Mouse (Mus musculus) skeletal muscle tissue, adult 2 months (tissue): ENCODE data around the gene Zdhhc5.
"Not testable (repeated sequence)": the region's sequence is repeated elsewhere in the genome, so short reads cannot be mapped to it uniquely, and the experiment has no call there.

Experiments used
- DNase-seq: peaks from one replicate; pipeline ENCODE4 v3.0.0-alpha.2; 2012; ENCODE audit warnings: low read depth, low spot score

Zdhhc5 gene

GRCm38 (mm10) chr2:84734919-84735318 is 19.9 kb upstream of the Zdhhc5 start:
- DNase-seq, result no peak

- DNase-seq, result no peak
Measured at GRCm38 (mm10) chr2:84734351-84734864, 19.4 kb upstream of the Zdhhc5 start.

- DNase-seq, result no peak
Measured at GRCm38 (mm10) chr2:84733579-84734300, 18.8 kb upstream of the Zdhhc5 start, which contains the start of gene Ypel4. TSS of gene Ypel4 (plus strand) at chr2:84734058.

GRCm38 (mm10) chr2:84732394-84732793 is 17.4 kb upstream of the Zdhhc5 start:
- DNase-seq, result no peak

GRCm38 (mm10) chr2:84731206-84731605 is 16.2 kb upstream of the Zdhhc5 start:
- no peak for DNase-seq

- DNase-seq, result not testable (repeated sequence)
Measured at GRCm38 (mm10) chr2:84728191-84728590, 13.2 kb upstream of the Zdhhc5 start.

GRCm38 (mm10) chr2:84727172-84727858 is 12.3 kb upstream of the Zdhhc5 start, which contains the start of gene Clp1:
TSS of gene Clp1 (minus strand) at chr2:84727350.
- peak; percentile 95 for DNase-seq

- DNase-seq, result no peak
Measured at GRCm38 (mm10) chr2:84726716-84727115, 11.7 kb upstream of the Zdhhc5 start.

- DNase-seq, result no peak
Measured at GRCm38 (mm10) chr2:84725770-84726169, 10.8 kb upstream of the Zdhhc5 start.

- DNase-seq, result no peak
Measured at GRCm38 (mm10) chr2:84723856-84724255, 8.9 kb upstream of the Zdhhc5 start.

GRCm38 (mm10) chr2:84721182-84721581 is 6.2 kb upstream of the Zdhhc5 start:
- DNase-seq, result no peak

- DNase-seq, result no peak
Measured at GRCm38 (mm10) chr2:84720718-84721117, 5.7 kb upstream of the Zdhhc5 start.

- DNase-seq, result no peak
Measured at GRCm38 (mm10) chr2:84717357-84717756, 2.4 kb upstream of the Zdhhc5 start.

GRCm38 (mm10) chr2:84716423-84717355 is 1.7 kb upstream of the Zdhhc5 start:
- no peak for DNase-seq

GRCm38 (mm10) chr2:84715562-84716361 is 782 bp upstream of the Zdhhc5 start:
- DNase-seq, result peak; percentile 98

- DNase-seq, result no peak
Measured at GRCm38 (mm10) chr2:84714422-84714810, 564 bp downstream of the Zdhhc5 start.

- no peak for DNase-seq
Measured at GRCm38 (mm10) chr2:84711898-84712297, 3.1 kb downstream of the Zdhhc5 start.

- DNase-seq, result no peak
Measured at GRCm38 (mm10) chr2:84707523-84707922, 7.5 kb downstream of the Zdhhc5 start.

- DNase-seq, result no peak
Measured at GRCm38 (mm10) chr2:84705295-84705694, 9.7 kb downstream of the Zdhhc5 start.

GRCm38 (mm10) chr2:84704329-84704728 is 10.7 kb downstream of the Zdhhc5 start:
- no peak for DNase-seq

- no peak for DNase-seq
Measured at GRCm38 (mm10) chr2:84703497-84703896, 11.5 kb downstream of the Zdhhc5 start.
